Mouse (Mus musculus): ENCODE results near the gene Cox17.
A peak's percentile ranks its signal among the peaks of the same experiment; 100 is the strongest.
"Not testable (repeated sequence)": the region's sequence is repeated elsewhere in the genome, so short reads cannot be mapped to it uniquely, and the experiment has no call there.

Gene Cox17

GRCm38 (mm10) chr16:38346529-38347325, at the start of gene Cox17, which contains the start of gene Gm21987:
TSS of gene Cox17 (plus strand) at chr16:38346991.
TSS of gene Gm21987 (plus strand) at chr16:38347040.
- DNase-seq (ENCODE audit: low read depth, low spot score) = peak; percentile 72

DNA sequence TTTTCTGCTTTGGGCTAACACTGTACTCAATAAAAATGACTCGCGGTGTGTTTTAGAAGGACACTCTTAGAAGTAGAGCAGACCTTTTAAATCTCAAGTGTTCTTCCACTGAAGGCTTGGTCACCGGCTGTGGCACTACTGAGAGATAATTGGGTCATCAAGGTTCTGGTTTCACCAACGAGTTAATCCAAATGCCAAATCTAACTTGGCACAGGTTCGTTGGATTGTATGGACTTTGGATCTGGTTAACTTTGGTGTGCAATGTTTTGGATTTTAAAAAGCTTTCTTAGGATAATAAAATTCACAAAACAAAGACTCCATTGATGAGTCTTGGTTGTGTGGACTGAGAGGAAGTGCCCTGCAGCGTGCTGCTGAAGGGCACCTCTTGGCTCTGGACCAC, 48.4 kb upstream of the Cox17 start:
- no peak for DNase-seq (ENCODE audit: low read depth, low spot score)

- no peak for DNase-seq (ENCODE audit: low read depth, low spot score)
These were observed 44.4 kb upstream of the Cox17 start for GRCm38 (mm10) chr16:38302367-38302766.

- DNase-seq (ENCODE audit: low read depth, low spot score) = no peak
These were observed 42.2 kb upstream of the Cox17 start for GRCm38 (mm10) chr16:38304460-38305194.

DNA sequence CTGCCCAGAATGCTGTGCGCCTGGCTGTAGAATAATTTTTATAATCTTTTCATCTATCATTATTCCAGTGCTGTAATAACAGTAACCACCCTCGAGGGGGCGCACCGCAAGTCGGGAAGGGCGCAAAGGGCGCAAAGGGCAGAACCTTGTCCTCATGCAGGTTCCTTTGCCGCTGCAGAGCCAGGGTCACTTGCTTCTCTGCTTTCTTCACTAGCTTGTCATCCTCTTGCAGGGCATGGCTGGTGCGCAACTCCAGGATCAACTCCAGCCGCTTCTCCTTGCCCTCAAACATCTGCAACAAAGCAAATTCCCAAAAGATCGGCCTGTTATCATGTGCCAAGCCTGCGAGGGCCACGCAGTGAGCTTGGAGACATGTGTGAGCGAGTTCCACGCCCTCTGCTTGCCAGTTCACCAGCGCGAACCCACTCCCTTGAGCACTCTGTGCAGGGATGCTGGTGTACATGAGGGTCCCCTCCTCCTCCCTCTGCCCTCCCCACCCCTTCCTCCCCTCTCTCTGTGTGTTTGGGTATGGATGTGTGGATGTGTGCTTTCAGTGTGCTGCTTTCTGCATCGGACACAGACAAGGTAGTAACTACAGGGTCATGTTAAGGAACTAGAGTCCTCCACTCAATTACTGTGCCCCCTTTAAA, 40.1 kb upstream of the Cox17 start:
- DNase-seq (ENCODE audit: low read depth, low spot score) = no peak

GRCm38 (mm10) chr16:38307221-38307605, 39.6 kb upstream of the Cox17 start:
- DNase-seq (ENCODE audit: low read depth, low spot score) = no peak

DNA sequence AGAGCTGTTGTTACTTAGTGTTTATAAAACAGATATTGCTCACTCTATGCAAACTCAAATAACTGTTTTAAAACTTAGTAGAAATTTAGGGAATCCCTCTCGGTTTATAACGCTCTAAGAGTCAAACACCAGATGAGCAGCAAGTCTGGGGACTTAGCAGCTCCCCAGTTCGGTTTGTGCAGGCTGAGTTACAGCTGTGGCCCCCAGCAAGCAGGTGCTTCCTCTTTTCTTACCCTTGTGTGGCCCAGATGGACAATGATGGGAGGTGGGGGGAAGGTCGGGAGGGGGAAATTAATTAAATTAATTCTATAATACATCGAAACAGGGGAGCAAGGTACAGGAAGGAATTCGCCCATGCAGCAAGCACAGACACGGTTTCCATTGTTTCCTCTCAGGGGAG, 39.1 kb upstream of the Cox17 start:
- no peak for DNase-seq (ENCODE audit: low read depth, low spot score)

- DNase-seq (ENCODE audit: low read depth, low spot score) = no peak
These were observed 38.6 kb upstream of the Cox17 start for GRCm38 (mm10) chr16:38308195-38308594.

GRCm38 (mm10) chr16:38318492-38318891, 28.3 kb upstream of the Cox17 start:
- no peak for DNase-seq (ENCODE audit: low read depth, low spot score)

GRCm38 (mm10) chr16:38319087-38319486, 27.7 kb upstream of the Cox17 start:
- no peak for DNase-seq (ENCODE audit: low read depth, low spot score)

GRCm38 (mm10) chr16:38321452-38321935, 25.3 kb upstream of the Cox17 start:
- DNase-seq (ENCODE audit: low read depth, low spot score) = no peak

- no peak for DNase-seq (ENCODE audit: low read depth, low spot score)
These were observed 22.5 kb upstream of the Cox17 start for GRCm38 (mm10) chr16:38324311-38324710.

DNA sequence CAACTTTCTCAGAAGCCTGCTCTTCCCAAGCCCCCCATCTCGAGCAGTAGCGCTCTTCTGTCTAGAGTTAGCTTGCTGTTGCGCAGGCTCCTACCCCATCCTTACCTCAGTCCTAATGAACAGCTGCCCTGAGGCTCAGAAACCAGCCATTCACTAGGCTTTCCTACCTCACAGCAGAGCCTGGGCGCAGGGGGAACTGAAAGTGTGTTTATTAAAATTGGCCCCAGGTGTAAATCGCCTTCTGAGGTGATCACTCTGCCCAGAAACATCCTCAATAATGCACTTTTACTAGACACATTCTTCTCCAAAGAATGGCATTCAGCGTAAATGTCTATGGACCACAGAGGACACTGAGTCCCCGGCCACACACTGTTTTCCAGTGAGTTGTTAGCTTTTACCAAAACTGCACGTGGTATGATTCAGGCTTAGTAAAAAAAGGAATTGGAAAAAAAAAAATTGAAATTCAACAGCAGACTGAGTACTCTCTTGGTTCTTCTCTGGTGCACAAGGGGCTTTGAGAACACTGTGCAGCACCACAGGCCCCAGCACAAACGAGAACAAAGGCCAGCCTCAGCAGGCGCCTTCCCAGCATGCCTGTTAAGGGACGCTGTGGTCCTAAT, 19.9 kb upstream of the Cox17 start:
- DNase-seq (ENCODE audit: low read depth, low spot score) = no peak

- DNase-seq (ENCODE audit: low read depth, low spot score) = no peak
These were observed 17.5 kb upstream of the Cox17 start for GRCm38 (mm10) chr16:38329340-38329739.

DNA sequence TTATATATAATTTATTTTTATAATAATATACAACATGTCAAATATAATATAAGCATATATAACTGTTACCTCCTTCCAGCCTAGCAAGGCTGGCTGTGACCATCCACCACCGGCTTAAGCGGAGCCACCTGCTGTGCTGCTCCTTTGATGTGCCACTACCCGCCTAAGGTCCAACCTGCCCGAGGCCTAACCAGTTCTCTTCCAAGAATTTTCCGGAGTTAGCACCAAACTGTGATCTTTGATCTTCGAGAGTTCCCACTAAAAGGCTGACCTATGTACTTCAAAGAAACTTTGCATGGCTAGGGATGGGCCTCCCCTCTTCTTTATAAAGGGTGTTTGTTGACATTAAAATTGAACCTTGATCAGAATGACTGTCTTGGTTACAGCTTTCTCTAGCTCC, 12.4 kb upstream of the Cox17 start:
- DNase-seq (ENCODE audit: low read depth, low spot score) = no peak

- DNase-seq (ENCODE audit: low read depth, low spot score) = not testable (repeated sequence)
These were observed 8.7 kb upstream of the Cox17 start for GRCm38 (mm10) chr16:38338077-38338476.

- peak; percentile 68 for DNase-seq (ENCODE audit: low read depth, low spot score)
These were observed 5.1 kb upstream of the Cox17 start, which contains the start of gene Maats1 for GRCm38 (mm10) chr16:38341396-38342324. TSS of gene Maats1 (minus strand) at chr16:38342143.

DNA sequence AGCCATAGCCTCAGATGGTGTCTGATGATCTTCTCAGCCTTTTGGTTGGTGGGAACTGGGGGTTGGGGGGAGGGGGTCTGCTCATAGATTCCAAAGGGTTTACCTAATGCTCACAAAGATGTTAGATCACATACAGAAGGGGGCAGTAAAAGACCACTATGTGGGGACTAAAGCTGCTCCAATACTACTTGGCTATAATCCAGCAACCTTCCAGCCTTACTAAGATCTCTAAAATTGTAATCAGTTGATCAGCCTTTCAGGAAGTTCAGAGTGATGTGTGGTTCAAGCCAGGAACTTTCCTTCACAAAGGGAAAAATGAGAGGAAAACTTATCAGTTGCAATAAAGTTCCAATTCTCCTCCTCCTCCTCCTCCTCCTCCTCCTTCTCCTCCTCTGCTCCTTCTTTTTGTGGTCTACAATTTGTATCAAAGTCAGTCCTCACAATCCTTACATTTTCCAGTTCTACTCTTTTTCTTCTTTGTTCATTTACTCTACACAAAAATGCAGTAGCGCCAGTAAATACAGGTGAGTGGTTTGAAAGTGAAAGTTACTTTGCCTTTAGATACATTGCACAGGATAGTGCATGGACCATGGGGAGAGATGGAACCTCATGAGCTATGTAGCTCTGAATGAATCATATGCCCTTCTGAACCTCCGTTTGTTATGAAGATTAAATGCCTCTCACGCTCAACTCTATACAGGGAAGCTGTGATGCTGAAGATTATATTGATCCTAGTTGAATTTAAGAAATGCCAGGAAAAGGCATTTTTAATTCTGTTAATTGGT, 1.7 kb upstream of the Cox17 start:
- DNase-seq (ENCODE audit: low read depth, low spot score) = no peak

DNA sequence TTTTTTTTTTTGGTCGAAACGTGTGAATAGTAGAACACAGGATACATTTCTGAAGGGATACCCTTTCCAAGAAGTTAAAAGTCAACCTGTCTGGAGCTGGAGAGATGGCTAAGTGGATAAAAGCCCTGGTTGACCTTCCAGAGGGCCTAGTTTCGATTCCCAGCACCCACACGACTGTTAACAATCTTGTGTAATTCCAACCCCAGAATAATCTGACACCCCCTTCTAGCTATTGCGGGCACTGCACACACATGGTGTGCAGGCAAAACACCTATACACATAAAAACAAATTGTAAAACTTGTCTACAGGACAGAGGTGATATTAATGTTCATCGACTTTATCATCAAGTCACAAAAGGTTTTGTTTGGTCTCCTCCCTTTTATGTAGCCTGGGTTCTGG, 797 bp downstream of the Cox17 start:
- no peak for DNase-seq (ENCODE audit: low read depth, low spot score)

- no peak for DNase-seq (ENCODE audit: low read depth, low spot score)
These were observed 1.5 kb downstream of the Cox17 start for GRCm38 (mm10) chr16:38348217-38348761.
